Mouse (Mus musculus): ENCODE measurements around the gene Igdcc4.

GRCm38 (mm10) chr9:65103173-65103752 lies 2.0 kb downstream of the Igdcc4 start:
- TF ChIP-seq CHD2 (IDR thresholded peaks at IDR 0.05; ENCODE audit: low read depth, low read length) (no peak), ZNF384 (IDR thresholded peaks at IDR 0.05; ENCODE audit: low read depth, low read length) (no peak), ZC3H11A (IDR thresholded peaks at IDR 0.05; ENCODE audit: borderline replicate concordance, low read depth, low read length) (no peak), HCFC1 (IDR thresholded peaks at IDR 0.05; ENCODE audit: borderline replicate concordance, insufficient read depth, low read length) (no peak)
